Mouse (Mus musculus) yolk sac, embryonic 10.5 days (tissue): ENCODE data around the gene Atf4.

Source experiments
- DNase-seq: peaks from one replicate; pipeline ENCODE4 v3.0.0-alpha.2; 2017; ENCODE audit warnings: low spot score

Gene Atf4

GRCm38 (mm10) chr15:80254847-80255645, at the start of gene Atf4:
Atf4 (plus strand) TSS chr15:80255184.
- peak; percentile 98 for DNase-seq

DNA sequence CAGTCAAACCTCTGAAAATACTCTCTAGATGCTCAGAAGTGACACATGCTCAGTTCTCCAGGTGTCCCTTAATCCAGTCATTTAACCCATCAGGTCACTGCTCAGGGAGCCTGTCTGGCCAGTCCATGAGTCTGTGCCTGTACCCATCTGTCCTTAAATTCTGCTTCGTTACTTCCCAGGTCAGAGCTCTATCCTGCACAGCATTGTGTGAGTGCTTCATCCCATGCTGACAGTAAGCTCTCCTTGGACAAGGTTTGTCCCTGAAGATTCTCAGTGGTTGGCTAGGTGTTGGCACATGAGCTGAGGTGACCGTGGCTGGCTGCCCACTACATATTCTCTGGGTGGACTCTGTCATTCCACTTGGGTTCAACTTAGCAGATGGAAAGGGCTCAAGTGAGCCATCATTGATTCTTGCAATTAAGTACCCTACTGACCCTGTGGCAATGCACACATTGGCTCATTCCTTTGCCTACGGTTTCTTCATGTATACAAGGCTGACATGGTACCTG, 48.9 kb upstream of the Atf4 start:
- no peak for DNase-seq

- DNase-seq: peak; percentile 71
These were observed 46.5 kb upstream of the Atf4 start for GRCm38 (mm10) chr15:80208446-80208845.

DNA sequence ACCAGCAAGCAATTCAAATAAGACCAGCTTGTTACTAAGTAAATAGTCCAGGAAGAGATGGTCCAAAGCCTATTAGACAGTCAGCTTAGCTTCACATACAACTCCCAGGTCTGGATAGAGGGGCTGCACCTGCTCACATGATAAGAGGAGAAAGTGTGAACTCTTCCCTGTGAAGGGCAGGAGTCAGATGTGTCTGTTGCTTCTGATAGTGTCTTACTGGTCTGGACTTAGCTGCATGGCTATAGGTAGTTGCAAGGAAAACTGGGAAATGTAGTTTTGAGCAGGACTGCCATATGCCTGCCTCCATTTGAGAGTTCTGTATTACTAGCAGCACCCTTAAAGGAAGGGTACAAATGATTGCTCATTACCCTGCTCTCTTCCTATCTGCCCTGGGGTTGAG, 41.3 kb upstream of the Atf4 start:
- DNase-seq: no peak

GRCm38 (mm10) chr15:80215716-80216479, 39.1 kb upstream of the Atf4 start:
- no peak for DNase-seq

GRCm38 (mm10) chr15:80216480-80216820, 38.5 kb upstream of the Atf4 start:
- no peak for DNase-seq

DNA sequence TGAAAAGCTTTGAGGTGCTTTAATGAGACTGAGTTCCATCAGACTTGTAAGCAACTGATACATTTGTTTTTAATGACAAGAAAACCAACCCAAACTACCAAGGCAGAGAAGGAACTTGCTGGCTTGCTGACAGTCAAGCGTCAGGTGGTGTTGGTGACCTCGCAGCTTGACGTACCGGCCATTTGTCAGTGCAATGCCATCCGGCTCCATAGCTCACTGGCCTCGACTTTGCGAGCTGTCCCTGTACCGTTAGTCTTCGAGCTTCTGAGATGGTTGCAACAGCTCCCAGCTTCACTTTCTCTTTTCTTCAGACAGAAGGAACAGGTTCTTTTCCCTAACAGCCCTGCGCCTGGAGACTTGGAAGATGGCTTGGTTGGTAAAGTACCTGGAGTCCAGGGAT, 37.5 kb upstream of the Atf4 start:
- DNase-seq: no peak

DNA sequence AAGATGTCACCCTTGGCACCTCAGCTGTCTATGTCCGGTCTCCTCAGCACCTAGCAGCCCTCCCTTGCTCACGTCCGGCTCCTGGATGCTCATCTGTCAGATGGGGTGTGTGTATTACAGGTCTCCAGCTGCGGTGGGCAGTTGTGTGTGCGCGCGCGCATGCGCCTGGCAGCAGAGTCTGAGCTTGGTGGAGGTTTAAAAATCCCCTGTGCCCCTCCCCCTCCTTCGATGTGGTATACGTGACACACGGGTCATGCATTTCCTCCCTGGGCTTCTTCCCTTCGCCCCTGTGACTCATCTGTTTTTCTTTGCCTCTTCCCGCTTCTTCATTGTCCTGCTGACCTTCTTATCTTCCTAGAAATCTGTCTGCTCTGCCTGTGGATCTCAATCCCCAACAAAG, 35.8 kb upstream of the Atf4 start:
- peak; percentile 89 for DNase-seq

DNA sequence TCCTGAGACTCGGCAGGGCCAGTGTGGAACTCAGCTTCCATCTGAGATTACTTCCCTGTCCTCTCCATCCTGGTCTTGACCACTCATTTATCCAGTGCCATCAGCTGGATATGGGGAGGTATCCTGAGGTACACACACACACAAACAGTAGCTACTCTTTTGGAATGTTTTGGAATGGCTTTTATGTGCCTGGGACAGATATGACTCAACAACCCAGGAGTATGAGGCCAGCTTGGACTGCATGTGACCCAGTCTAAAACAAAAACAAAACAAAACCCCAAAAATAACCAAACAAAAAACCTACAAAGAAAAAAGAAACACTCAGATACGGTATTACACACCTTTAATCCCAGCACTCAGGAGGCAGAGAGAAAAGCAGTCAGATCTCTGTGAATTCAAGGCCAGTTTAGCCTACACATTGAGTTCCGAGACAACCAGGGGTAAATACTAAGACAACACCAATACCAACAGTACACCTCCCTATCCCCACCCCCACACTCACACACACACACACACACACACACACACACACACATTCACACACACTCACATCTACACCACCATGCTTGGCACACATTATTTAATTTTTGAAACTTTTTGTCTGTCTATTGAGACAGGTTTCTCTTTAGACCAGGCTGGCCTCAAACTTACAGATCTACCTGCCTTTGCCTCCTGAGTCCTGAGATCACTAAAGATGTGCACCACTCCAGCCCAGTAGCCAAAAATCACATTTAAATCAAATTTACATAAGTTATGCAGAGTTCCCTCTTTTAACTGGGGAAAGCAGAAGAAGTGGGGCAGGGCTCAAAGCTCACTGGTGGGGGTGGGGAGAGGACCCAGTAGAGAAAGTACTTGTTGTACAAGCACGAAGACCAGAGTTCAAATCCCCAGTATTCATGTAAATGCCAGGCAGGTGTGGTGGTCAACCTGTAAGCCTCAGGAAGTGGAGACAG, 35.0 kb upstream of the Atf4 start:
- DNase-seq: no peak

- no peak for DNase-seq
These were observed 34.0 kb upstream of the Atf4 start for GRCm38 (mm10) chr15:80221031-80221430.

DNA sequence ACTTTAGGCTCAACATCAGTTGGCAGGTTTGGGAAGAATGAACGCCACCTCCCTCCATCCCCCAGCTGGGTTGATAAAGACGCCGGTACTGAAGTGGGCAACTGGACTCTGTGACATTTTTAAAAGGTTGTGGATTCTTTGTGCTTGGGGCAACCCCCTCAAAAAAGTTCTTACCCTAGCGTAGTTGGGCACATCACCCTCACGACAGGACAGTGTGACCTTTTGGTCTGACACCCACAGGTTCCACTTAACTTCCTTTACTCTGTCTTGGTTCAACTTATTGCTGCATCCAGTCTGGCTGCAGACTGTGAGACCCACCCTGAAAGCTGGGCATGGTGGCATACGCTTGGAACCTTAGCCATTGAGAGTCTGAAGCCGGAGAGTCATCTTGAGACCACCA, 31.2 kb upstream of the Atf4 start:
- DNase-seq: no peak

DNA sequence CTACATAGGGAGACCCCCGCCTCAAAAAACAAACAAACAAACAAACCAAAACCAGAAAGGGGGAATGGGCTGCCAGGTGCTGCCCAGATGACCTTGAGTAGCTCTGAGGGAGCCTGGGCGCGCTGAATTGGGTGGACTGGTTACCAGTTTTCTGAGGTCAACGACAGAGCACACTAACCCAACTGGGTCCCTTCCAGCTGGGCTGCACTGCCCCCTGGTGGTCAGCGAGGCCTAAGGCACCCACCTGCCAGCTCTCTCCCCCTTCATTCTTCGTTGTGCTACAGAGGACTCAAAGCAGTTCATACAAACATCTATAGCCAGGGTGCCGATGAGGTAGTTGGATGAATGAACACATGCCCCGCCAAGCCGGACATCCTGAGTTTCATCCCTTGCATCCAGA, 29.8 kb upstream of the Atf4 start:
- DNase-seq: peak; percentile 55

DNA sequence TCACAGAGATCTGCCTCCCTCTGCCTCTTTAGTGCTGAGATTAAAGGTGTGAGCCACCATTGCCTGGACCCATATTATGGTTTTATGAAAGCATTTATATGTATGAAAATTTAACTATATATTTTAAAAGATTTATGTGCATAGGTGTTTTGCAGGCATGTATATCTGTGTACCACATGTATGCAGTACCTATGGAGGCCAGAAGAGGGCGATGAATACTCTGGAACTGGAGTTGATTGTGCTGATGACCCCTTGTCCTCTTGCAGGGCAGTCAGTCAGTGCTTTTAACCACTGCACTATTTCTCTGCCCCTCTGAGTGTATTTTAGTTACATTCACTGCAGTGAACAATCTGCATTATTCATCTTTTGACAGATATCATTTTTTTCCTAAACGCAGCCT, 29.2 kb upstream of the Atf4 start:
- DNase-seq: no peak

- no peak for DNase-seq
These were observed 26.7 kb upstream of the Atf4 start for GRCm38 (mm10) chr15:80228071-80228800.

GRCm38 (mm10) chr15:80232331-80232730, 22.7 kb upstream of the Atf4 start:
- no peak for DNase-seq

DNA sequence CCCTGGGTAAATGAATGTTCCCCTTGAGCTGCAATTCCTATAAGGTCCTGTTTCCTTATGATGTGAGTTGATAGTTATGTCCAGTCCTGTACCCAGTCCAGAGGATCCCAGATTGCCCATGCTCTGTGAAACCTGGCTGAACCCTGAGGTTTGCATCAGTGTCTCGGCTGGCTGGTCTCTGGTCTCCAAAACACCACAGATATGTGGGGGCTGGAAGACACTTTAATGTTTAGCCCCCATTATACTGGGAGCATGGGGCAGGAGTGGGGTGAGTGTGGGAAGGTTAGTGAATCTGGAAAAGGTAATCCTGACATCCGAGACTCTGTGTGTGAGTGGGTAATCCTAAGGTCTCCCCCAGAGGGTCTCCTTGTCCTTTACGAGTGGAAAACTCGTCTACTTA, 21.9 kb upstream of the Atf4 start:
- no peak for DNase-seq

DNA sequence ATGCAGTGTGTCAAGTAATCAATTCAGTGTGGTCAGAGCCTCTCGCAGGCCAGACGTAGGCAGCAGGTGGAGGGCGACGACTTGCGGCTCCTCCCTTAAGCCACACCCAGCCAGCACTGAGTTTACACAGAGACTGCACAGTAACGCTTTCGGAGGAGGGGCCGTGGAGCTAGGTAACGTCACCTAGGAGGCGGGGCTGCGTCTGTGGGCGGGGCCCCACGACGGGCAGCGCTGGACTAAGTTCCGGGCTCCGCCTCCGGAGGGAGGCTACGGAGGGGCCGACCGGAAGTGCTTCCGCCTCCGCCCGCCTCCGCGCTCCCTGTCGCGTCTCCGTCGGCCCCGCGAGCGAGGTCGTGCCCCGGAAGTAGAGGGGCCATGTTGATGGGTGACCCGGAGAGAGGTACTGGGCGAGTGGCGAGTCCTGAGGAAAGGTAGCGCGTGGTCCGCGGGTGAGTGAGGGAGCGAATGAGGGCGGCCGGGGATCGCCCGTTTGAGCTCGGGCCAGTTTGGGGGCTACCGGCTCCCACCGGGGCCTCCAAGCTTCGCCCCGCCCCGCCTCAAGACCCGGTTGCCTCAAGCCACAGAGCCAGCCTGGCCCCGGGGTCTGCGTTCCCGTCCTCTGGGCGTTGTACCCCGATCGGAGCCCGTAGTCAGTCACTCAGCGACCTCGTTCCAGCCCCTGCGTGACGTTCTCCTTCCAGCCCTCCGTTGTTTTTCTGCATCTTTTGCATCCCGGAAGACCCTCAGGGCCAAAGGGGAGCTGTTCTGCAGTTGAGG, 21.1 kb upstream of the Atf4 start, which contains the start of gene Mief1:
TSS of gene Mief1 (plus strand) at position 286 of the 777 bp plus-strand sequence.
- peak; percentile 98 for DNase-seq

DNA sequence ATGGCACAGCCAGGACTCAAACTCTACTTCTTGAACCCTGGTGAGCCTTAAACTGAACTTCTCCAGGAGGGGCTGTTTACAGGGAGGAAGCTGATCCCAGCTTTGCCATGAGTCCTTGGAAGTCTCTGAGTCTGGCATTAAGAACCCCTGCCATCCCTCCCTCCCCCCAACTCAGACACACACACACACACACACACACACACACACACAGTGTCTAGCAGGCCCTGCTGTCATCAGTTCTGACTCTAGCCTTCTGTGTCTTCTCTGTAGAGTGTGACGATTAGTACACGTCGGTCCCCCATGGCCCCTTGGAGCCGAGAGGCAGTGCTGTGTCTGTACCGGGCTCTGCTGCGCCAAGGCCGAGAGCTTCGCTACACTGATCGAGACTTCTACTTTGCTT, 19.4 kb upstream of the Atf4 start, which contains the start of gene AC140267.1:
TSS of gene AC140267.1 (plus strand) at position 301 of the 400 bp plus-strand sequence.
- DNase-seq: no peak

- DNase-seq: no peak
These were observed 6.8 kb upstream of the Atf4 start for GRCm38 (mm10) chr15:80248135-80248534.

- no peak for DNase-seq
These were observed 6.4 kb upstream of the Atf4 start for GRCm38 (mm10) chr15:80248596-80248995.
